Mouse (Mus musculus) limb, embryonic 12.5 days (tissue): ENCODE results near the gene Fibin. TPM values are rescaled to one million over a fixed set of nuclear protein-coding genes. Genes with fewer than 3 reads are reported as not detected.

Source experiments
- ATAC-seq: fragments of 200-750 bp; cut with Nextera tagmentation; 2 replicates; pipeline ENCODE4 v1.8.0; 2017; ENCODE audit warnings: low read depth, moderate TSS enrichment; ENCODE audit not compliant: insufficient number of reproducible peaks, insufficient read depth, low FRiP score, low TSS enrichment
- H3K27ac ChIP-seq: fragments of 300-500 bp; sonication (generic); 2 replicates; pipeline ENCODE4 v1.5.1; 2016; ENCODE audit warnings: mild to moderate bottlenecking, moderate library complexity
- H3K27me3 ChIP-seq: fragments of 300-500 bp; sonication (generic); 2 replicates; pipeline ENCODE4 v1.6.1; 2016; ENCODE audit warnings: mild to moderate bottlenecking, moderate library complexity
- H3K36me3 ChIP-seq: fragments of 300-500 bp; sonication (generic); 2 replicates; pipeline ENCODE4 v1.6.1; 2016; ENCODE audit warnings: mild to moderate bottlenecking, moderate library complexity
- H3K4me1 ChIP-seq: fragments of 300-500 bp; sonication (generic); replicated peaks from 2 replicates; pipeline ENCODE4 v1.6.1; 2016
- H3K4me2 ChIP-seq: fragments of 300-500 bp; sonication (generic); 2 replicates; pipeline ENCODE4 v1.6.1; 2016; ENCODE audit warnings: mild to moderate bottlenecking, moderate library complexity
- H3K4me3 ChIP-seq: fragments of 300-500 bp; sonication (generic); replicated peaks from 2 replicates; pipeline ENCODE4 v1.5.1; 2016; ENCODE audit warnings: mild to moderate bottlenecking
- H3K9ac ChIP-seq: fragments of 300-500 bp; sonication (generic); replicated peaks from 2 replicates; pipeline ENCODE4 v1.6.1; 2016; ENCODE audit warnings: mild to moderate bottlenecking, moderate library complexity
- H3K9me3 ChIP-seq: fragments of 300-500 bp; sonication (generic); 2 replicates; pipeline ENCODE4 v1.6.1; 2016; ENCODE audit warnings: mild to moderate bottlenecking, moderate library complexity
- WGBS: fragments of 180-500 bp; shearing (Covaris S2); methylation state at CpG from one replicate; pipeline ENCODE4 v1.1.7; 2016; 5-methylcytosine and 5-hydroxymethylcytosine counted together
- polyA plus RNA-seq: library from polyadenylated mRNA; unstranded; fragments of >200 nt; fragmentation: Nextera tagmentation; extraction: Ambion mirVana; gene quantifications from 2 replicates; pipeline ENCODE4 v1.2.1, GENCODE M21; 2016

Gene Fibin
- polyA plus RNA-seq, 1 experiment from 2014 or later, result 65.8 TPM

DNA sequence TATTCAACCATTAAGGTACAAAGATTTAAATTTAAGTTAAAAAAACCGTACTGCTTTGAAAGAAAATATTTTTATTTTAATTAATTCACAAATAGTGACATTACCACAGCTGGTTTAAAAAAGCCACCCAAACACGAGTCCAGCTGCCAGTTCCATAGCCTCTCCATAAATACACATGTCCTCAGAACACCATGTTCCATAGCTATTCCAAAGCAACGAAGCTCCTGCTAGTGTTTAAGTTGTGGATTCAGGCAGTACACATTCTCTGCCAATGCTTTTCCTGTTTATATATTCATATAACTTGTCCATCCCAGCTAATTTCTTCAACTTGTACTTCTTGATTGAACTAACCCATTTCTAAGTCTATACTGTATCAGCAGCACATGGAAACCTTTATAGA is 872 bp upstream of the Fibin start:
- no peaks in the 10 kb centered on the region for H3K36me3 ChIP-seq
- H3K27ac ChIP-seq, result no peak overlapping the region
- no peaks in the 10 kb centered on the region; the same call in 1 of the 2 replicates for H3K27me3 ChIP-seq
- H3K9ac ChIP-seq, result no peak overlapping the region
- no peaks in the 10 kb centered on the region for H3K9me3 ChIP-seq
- H3K4me3 ChIP-seq, result no peak overlapping the region
- no peak for ATAC-seq
- 71% methylated on average over 3 of the region's 3 CpGs for whole genome bisulfite sequencing
- H3K4me2 ChIP-seq, result no peak overlapping the region
- H3K4me1 ChIP-seq, result no peaks in the 10 kb centered on the region; the same call in 1 of the 2 replicates

DNA sequence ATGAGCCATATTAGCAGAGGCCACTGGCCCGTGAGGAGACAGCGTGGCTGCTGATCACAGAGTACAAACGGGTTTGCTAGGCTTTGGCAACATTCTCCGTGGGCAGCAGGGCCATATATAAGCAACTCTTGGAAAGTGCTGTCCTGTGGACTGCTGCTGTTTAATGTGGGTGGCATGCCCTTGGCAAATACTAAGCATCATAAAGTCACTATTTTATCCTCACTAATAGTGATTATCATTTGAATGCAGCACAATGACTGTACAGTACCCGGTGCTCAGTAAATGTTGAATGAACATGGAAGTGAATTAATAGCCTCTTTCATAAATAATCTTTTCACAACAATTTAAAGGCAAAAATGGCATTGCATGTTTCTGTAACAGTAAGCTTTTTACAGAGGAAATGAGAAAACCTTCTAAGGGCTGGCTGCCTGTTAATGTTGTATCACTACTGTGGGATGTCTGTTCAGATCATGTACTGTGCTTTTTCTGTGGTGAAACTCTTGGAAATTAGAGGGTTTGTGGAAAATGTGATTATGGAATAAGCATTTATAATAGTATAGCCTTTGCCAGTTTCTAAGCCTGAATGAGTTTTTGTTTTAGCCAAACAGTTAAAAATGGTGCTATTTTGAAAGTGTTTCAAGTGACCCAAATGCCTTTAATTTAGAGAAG is 9.5 kb downstream of the Fibin start:
- Histone ChIP-seq H3K4me3 (no peak overlapping the region), H3K36me3 (no peaks in the 10 kb centered on the region), H3K27me3 (no peaks in the 10 kb centered on the region), H3K4me1 (peaks cover 5% of the 10 kb centered on the region; the same call in 1 of the 2 replicates), H3K9me3 (no peaks in the 10 kb centered on the region), H3K27ac (peak overlapping the region; percentile 32; the same call in 1 of the 2 replicates), H3K4me2 (no peak overlapping the region), H3K9ac (no peak overlapping the region)
- WGBS, result 75% methylated on average over 5 of the region's 5 CpGs
- ATAC-seq, result no peak

DNA sequence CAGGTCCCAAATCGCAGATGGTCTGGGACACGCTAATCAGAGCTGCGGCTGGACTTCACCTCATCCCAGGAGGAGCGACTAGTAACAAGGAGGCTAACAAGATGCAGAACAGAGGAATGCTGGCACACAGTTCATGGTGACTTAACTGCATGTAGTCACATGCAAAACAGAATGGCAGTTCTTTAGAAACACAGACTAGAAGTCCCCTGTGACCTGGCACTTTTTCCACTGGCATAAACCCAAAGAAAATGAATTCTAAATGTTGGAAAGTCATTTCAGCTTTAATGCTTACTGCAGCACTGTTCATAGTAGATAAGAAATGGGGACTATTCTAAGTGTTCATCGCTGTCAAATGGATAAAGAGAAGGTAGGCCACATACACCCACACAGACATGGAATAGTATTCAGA is 11.1 kb downstream of the Fibin start:
- H3K27ac ChIP-seq, result no peak overlapping the region
- peaks cover 5% of the 10 kb centered on the region; the same call in 1 of the 2 replicates for H3K4me1 ChIP-seq
- no peaks in the 10 kb centered on the region for H3K9me3 ChIP-seq
- H3K9ac ChIP-seq, result no peak overlapping the region
- H3K27me3 ChIP-seq, result no peaks in the 10 kb centered on the region
- H3K4me3 ChIP-seq, result no peak overlapping the region
- no peak overlapping the region for H3K4me2 ChIP-seq
- WGBS, result 68% methylated on average over 5 of the region's 5 CpGs
- no peaks in the 10 kb centered on the region for H3K36me3 ChIP-seq
- ATAC-seq, result no peak

GRCm38 (mm10) chr2:110351406-110351805 is 11.6 kb downstream of the Fibin start:
- Histone ChIP-seq H3K27me3 (no peaks in the 10 kb centered on the region), H3K4me1 (peaks cover 5% of the 10 kb centered on the region; the same call in 1 of the 2 replicates), H3K9me3 (no peaks in the 10 kb centered on the region), H3K27ac (no peak overlapping the region), H3K36me3 (no peaks in the 10 kb centered on the region), H3K4me2 (no peak overlapping the region), H3K4me3 (no peak overlapping the region), H3K9ac (no peak overlapping the region)
- 83% methylated on average over 1 of the region's 1 CpGs for WGBS
- no peak for ATAC-seq

DNA sequence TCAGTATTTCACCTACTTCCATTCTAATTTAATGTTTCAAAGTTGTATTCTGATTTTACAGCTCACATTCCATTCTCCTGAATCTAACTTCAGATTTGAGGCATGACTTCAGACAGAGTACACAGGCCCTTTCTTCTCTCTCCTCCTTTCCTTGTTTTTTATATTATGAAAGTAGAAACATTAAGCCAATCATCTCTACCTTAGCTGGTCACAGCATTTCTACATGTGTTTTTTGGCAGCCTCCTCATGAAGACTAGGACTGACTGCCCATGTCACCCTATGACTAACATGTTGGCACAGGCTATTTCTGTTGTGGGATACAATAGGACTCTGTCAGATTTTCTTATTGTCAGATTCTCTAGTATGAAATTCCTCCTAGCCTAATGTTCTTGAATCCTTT is 34.0 kb downstream of the Fibin start:
- Histone ChIP-seq H3K27ac (no peak overlapping the region), H3K9ac (no peak overlapping the region)
- no peak for ATAC-seq

DNA sequence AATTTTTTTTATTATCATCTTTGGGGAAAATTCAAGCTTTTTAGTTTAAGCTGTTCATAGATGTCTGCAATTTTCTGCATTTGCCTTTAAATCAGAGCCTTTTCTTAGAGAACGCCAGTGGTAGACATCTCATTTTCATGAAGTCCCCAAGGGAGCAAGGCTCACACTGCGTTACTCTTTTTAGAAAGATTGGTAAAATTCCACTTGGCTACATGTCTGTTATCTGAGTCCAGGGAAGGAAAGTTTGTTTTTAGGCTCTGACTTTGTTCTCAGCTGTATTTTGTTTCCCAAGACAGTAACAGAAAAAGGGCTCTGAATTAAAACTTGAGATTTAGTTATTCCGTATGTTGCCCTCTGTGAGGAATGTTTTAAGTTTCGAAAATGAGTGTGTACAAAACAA is 43.0 kb downstream of the Fibin start:
- no peak overlapping the region for H3K4me3 ChIP-seq
- H3K4me1 ChIP-seq, result no peaks in the 10 kb centered on the region
- H3K9ac ChIP-seq, result no peak overlapping the region
- no peak overlapping the region for H3K4me2 ChIP-seq
- ATAC-seq, result no peak
- H3K27me3 ChIP-seq, result no peaks in the 10 kb centered on the region
- no peak overlapping the region for H3K27ac ChIP-seq
- 83% methylated on average over 4 of the region's 4 CpGs for WGBS
- H3K36me3 ChIP-seq, result no peaks in the 10 kb centered on the region
- no peaks in the 10 kb centered on the region for H3K9me3 ChIP-seq

More for the DNA sequence above, 34.0 kb downstream of the Fibin start:
- Histone ChIP-seq H3K4me1 (no peaks in the 10 kb centered on the region), H3K4me2 (no peak overlapping the region), H3K9me3 (no peaks in the 10 kb centered on the region), H3K36me3 (no peaks in the 10 kb centered on the region), H3K27me3 (no peaks in the 10 kb centered on the region), H3K4me3 (no peak overlapping the region)

DNA sequence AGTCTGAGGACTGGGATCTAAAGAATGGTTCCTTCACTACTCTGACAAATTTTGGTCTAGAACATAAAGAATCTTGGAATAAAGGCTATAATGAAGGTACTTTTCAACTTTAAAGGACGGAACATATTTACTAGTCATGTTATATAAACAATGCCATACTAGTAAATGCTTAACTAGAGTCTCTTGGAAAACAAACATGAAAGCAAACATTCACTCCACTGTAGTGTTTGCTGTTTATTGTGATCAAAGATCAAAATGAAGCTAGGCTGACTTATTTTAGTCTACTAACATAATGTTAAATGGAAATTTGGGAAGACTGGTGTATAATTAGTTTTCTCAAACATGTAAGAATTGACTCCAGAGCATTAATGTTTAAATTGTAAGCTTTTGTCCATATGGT is 43.7 kb downstream of the Fibin start:
- ATAC-seq, result no peak
- no peak overlapping the region for H3K4me2 ChIP-seq
- no peaks in the 10 kb centered on the region for H3K9me3 ChIP-seq
- H3K4me1 ChIP-seq, result no peaks in the 10 kb centered on the region
- 77% methylated on average over 1 of the region's 1 CpGs for WGBS
- no peaks in the 10 kb centered on the region for H3K27me3 ChIP-seq
- no peak overlapping the region for H3K4me3 ChIP-seq
- H3K9ac ChIP-seq, result no peak overlapping the region
- no peaks in the 10 kb centered on the region for H3K36me3 ChIP-seq
- H3K27ac ChIP-seq, result no peak overlapping the region

- H3K27ac ChIP-seq, result no peak overlapping the region
- no peak for ATAC-seq
- no peaks in the 10 kb centered on the region for H3K4me1 ChIP-seq
Observed at GRCm38 (mm10) chr2:110318719-110319118, 44.3 kb downstream of the Fibin start.

GRCm38 (mm10) chr2:110316116-110316883 is 46.7 kb downstream of the Fibin start:
- no peaks in the 10 kb centered on the region for H3K36me3 ChIP-seq
- H3K4me2 ChIP-seq, result no peak overlapping the region
- no peak overlapping the region for H3K9ac ChIP-seq
- H3K27ac ChIP-seq, result no peak overlapping the region
- H3K9me3 ChIP-seq, result no peaks in the 10 kb centered on the region
- WGBS, result 39% methylated on average over 3 of the region's 3 CpGs
- ATAC-seq, result no peak
- H3K4me1 ChIP-seq, result no peaks in the 10 kb centered on the region
- no peaks in the 10 kb centered on the region for H3K27me3 ChIP-seq
- no peak overlapping the region for H3K4me3 ChIP-seq

More at GRCm38 (mm10) chr2:110318719-110319118, 44.3 kb downstream of the Fibin start:
- H3K9ac ChIP-seq, result no peak overlapping the region
- 100% methylated on average over 1 of the region's 1 CpGs for WGBS
- no peak overlapping the region for H3K4me3 ChIP-seq
- no peaks in the 10 kb centered on the region for H3K36me3 ChIP-seq
- no peaks in the 10 kb centered on the region for H3K27me3 ChIP-seq
- no peak overlapping the region for H3K4me2 ChIP-seq
- no peaks in the 10 kb centered on the region for H3K9me3 ChIP-seq

GRCm38 (mm10) chr2:110314509-110315155 is 48.4 kb downstream of the Fibin start, which contains the start of gene Bbox1:
Gene Bbox1 (minus strand): TSS chr2:110314560.
- no peaks in the 10 kb centered on the region for H3K36me3 ChIP-seq
- no peak within 1 kb of the TSS for H3K4me3 ChIP-seq
- H3K4me1 ChIP-seq, result no peaks in the 10 kb centered on the region
- H3K27me3 ChIP-seq, result no peaks in the 10 kb centered on the region
- H3K9ac ChIP-seq, result no peak within 1 kb of the TSS
- ATAC-seq, result no peak
- no peak within 1 kb of the TSS for H3K4me2 ChIP-seq
- no peaks in the 10 kb centered on the region for H3K9me3 ChIP-seq
- WGBS, result 85% methylated on average over 6 of the region's 6 CpGs
- H3K27ac ChIP-seq, result no peak within 1 kb of the TSS

DNA sequence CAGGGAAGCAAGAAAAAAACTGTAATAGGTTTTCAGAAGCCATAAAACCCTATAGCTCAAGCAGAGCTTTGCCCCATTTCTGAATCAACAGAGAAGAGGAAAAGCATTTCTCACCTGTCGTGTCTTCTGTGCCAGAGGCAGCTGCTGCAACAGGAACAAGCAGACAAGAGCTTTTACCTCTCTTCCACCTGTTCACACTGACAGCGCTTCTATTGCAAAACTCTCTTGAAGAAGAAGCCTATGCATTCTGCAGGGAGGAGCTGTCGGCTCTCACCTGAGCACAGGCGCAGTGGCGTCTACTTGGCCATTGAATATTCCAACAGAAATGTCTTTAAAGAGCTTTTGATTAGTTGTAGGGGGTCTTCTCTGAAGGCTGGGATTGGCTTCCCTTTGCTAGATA is 48.9 kb downstream of the Fibin start:
- H3K4me2 ChIP-seq, result no peak overlapping the region
- 79% methylated on average over 5 of the region's 5 CpGs for whole genome bisulfite sequencing
- H3K4me1 ChIP-seq, result no peaks in the 10 kb centered on the region
- H3K9ac ChIP-seq, result no peak overlapping the region
- H3K27me3 ChIP-seq, result no peaks in the 10 kb centered on the region
- H3K4me3 ChIP-seq, result no peak overlapping the region
- H3K9me3 ChIP-seq, result no peaks in the 10 kb centered on the region
- H3K36me3 ChIP-seq, result no peaks in the 10 kb centered on the region
- ATAC-seq, result no peak
- no peak overlapping the region for H3K27ac ChIP-seq
